Mouse (Mus musculus): ENCODE measurements around the gene Camk2g.

Gene Camk2g

DNA sequence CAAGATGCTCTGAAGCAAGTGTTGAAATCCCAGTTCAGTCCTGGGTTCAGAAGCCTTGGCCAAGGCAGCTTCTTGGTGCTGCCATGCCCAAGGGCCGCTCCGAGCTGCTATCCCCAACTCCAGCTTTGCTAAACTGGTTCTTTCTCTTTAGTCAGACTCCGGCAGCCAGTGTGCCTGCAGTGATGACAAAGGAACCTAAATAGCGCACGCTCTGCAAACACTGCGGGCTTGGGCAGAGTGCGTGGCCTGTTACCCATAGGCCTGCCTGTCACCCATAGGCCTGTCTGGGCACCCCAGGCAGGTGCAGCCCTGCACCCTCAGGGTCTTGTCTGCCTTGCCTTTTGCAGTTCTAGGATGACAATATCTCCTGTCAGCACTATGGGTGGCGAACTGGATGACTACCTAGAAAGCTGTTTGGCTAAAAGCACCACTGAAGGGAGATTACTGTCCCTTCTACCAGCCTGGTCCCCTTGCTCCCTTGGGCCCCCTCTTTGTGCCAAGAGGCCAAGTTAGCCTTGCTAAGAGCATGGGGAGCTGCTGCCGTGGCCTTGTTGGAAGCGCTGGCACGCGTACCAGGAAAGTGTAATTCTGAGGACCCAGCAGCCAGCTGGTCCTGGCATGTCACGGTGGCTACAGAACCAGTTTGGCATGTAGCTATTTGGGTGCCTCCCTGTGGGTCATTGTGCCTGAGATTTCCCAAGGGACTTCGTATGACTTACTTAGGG lies 12.4 kb upstream of the Camk2g start:
- DNase-seq: no peak

DNA sequence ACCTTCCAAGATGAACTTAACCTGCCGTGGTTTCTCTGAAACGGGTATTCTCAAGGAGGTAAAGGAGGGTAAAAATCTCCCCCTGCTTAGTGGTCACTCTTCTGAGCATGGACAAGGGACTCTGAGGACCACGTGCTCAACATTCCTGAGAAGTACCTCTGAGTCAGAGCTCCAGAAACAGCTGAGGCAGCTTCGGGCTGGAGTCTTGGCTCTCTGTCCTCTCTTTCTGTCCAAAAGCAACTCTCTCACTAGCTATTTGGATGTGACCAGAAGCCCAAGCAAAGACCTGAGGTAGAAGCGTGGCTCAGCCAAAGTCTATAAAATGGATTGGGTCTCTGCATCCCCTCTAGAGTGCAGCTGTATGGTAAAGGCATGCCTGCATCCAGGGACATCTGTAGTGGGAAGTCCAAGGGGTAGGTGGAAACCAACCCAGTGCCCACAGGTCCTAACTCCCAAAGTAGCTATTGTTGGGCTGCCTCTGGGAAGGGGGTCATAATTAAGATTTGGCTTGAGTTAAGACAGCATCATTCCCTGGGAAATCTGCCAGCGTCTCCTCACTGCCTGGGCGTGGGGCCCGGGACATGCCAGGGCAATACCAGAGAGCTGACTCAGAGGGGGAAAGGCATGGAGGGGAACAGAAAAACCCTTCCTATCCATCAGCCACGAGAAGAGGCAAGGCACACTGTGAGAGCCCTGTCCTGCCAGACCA lies 11.2 kb upstream of the Camk2g start:
- DNase-seq: no peak

DNA sequence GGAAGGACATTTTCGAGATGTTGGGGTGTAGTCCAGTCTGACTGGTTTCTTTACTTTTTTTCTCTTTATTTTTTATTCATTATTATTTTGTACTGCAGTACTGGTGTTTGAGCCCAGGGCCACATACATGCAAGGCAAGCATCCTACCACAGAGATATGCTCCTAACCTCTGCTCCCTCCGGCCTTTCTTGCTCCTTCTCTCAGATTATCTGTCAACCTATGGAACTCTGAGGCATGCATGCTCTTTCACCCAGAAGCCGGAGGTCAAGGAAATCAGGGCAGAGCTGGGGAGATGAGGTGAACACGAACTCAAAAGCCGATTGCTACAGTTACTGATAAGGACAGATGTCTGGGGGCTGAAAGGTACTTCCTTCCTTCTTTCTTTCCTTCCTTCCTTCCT lies 10.6 kb upstream of the Camk2g start:
- no peak for DNase-seq

DNA sequence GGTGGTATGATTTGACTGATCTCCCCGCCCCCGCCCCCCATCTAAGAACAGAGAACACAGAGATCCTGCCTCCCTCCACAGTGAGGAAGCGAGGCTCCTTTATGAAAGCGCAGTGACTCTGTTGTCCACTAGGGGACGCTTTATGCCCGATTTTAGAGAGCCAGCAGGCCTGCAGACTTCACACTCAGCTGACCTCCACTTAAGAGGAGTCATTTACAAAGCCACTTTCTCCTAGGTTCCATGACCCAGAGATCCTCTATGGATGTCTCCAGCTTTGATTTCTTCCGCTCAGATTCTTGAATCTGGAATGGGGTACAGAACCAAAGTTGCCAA lies 9.7 kb upstream of the Camk2g start:
- DNase-seq: peak; percentile 65

DNA sequence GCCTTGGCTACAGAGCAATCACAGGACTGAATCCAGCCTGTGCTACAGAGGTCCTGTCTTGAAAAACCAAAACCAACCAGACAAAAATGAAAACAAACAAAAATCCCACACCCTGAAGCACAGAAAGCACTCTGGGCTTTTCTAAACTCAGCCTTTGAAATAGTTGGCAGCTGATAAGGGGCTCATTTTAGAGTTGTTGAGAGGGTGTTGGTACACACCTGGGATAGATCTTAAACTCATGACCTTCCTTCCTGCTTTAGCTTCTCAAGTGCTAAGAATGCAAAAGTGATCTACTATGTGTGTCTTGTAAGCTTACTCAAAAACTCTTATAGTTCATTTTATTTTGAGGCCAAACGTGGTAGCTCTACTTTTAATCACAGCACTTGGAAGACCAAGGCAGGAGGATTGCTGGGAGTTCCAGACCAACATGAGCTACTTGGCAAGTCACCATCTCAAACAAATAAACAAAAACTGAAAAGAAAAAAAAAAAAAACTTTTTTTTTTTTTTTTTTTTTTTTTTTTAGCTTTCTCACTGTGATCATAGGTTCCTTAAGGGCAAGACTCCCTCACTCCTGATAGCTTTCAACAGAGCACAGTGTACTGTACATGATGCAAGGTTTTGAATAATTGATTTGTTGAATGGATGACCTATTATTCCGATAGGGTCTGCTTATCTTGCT lies 9.2 kb upstream of the Camk2g start:
- DNase-seq: no peak

DNA sequence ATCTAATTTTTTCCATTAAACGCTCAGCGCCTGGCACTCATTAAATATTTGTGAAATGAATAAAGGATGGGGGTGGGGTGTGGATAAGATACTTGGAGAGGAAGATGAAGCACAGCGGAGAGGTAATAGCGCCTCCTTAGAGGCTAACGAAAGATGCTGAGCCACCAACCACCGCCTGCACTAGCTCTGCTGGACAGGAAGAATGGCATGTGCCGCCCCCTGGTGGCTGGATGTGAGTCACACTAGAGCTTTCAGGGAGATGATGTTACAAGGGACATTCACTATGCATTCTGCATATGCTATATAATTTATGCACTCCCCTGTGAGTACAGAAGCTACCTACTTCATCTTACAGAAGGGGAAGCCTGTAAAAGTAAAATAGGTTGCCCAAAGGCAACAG lies 4.9 kb upstream of the Camk2g start:
- peak; percentile 94 for DNase-seq

DNA sequence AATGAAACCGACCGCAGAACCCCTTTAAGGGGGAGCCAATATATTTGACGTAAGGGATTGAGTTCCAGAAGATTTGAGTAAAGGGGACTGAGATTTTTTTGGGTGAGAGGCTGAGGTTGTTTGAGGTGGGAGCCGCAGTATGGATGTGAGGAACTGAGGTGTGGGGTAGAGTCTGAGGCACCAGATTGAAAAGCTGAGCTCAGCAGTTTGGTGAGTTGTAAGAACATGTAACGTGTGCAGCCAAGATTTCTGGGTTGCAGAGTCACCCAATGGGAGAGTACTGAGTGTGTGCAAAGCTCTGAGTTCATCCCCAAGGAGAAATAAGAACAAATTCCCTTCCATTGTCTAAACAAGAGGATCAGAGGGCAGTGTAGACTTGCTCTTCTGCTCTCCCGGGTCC lies 4.4 kb upstream of the Camk2g start:
- no peak for DNase-seq

DNA sequence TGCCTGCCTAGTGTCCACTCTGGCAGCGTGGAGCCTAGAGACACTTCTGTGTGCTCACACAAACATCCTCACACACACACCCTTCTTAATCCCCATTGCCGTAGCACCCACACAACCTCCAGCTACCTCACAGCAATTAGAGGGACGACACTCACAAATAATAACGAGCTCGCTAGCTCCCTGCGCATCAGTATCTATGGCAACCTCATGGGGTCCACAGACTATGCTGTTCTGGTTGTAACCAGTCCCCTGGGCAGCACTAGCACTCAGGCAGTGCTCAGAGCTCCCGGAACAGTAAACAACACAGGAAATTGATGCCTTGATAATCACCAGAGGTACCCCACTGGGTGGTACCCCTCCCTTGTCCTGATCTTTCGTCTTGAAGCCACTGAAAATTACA lies 2.8 kb upstream of the Camk2g start:
- no peak for DNase-seq

DNA sequence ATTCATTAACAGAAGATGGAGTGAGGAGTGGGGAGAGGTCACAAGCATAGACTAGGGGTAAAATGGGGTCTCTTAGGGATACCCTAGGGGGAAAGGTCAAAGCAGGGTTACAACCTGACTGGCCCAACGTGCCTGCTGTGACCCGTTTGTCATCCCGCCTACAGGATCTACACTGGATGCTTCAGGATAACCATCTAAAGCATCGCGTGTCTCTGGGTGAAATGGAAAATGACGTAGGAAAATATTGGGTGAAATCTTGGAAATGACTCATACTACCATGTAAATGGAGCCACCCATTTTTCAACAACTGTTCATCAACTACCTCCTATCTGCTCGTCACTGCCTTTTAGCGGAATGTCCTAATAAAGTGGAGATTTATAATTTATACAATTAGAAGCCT lies 2.3 kb upstream of the Camk2g start:
- DNase-seq: no peak

DNA sequence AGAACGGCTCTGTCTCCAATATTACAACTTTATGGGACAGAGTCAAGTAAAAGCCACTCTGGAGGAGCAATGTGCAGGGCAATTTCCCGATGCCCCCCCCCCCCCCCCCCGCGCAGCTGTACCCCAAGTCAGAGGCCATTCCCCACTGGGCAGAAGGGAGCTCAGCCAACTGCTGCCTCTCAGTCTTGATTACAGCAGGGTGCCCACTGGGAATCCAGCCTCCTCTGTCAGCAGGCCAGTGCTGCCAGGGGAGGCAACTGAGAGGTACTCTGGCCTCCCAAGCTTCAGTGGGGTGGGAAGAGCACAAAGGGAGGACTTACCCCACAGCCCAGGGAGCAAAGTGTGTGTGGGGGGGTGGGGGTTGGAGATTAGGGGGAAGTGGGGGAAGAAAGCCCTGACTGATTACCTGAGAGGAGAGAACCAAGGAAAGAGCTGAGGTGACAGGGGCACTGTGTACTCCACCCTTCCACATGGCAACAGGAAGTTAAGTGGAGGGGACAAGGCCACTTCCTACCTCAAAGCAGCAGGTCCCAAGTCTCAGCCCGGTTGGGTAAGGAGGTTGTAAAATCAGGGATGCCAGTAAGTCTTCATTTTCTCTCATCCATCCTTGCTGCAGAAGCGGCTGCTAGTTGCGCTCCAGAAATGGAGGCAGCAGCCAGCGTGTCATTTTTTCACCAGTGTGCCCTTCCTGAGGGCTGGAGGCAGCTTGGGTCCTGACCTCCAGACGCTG lies 1.7 kb upstream of the Camk2g start:
- DNase-seq: no peak

DNA sequence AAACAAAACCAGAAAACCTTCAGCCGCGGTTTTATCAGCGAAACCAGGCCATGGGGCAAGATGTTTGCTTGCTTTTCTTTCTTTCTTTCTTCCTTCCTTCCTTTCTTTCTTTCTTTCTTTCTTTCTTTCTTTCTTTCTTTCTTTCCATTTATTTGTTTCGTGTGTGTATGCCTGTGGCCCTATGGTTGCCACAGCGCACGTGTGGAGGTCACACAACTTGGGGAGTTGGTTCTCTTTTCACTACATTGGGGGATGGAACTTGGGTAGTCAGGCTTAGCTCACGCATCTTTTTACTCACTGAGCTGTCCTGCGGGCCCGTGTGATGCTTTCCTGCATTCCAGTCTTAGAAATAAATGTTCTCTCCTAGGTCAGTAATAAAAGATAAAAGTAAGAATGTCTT lies 701 bp upstream of the Camk2g start:
- no peak for DNase-seq

DNA sequence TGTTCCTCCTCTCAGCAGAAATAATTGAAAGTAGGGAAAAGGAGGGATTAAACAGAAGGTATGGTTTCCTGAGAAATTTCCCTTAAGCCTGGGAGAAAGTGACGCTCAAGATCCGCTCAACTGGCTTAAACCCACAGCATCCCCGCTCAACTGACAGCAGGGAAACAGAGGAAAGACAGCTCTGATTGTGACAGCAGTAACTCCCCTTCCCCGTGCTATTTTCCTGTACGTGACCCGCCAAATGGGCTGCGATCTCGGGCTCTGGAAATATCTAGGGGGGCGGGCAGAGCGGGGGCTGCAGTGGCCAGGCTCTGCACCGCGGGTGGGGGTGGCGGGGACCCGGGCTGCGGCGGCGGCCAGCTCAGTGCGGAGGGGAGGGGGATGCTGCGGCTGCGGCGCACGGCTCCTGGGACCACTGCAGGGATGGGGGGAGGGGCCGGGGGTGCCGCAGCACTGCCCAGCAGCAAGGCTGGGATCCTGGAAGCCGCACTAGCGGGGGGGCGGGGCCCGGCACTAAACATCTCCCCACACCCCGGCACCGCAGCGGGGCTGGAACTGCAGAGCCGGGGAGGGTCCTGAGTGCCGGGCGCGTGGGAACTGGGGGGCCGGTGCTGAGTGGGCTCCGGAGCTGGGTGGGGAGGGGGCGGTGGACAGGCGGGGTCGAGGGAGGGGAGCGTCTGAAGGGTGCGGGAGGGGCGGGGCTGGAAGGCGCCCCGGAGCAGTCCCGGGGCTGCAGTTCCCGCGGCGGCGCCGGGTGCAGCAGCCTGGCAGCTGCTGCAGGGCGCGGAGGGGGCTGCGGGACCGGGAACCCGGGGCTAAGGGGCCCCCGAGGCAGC lies 748 bp downstream of the Camk2g start:
- DNase-seq: peak; percentile 40

DNA sequence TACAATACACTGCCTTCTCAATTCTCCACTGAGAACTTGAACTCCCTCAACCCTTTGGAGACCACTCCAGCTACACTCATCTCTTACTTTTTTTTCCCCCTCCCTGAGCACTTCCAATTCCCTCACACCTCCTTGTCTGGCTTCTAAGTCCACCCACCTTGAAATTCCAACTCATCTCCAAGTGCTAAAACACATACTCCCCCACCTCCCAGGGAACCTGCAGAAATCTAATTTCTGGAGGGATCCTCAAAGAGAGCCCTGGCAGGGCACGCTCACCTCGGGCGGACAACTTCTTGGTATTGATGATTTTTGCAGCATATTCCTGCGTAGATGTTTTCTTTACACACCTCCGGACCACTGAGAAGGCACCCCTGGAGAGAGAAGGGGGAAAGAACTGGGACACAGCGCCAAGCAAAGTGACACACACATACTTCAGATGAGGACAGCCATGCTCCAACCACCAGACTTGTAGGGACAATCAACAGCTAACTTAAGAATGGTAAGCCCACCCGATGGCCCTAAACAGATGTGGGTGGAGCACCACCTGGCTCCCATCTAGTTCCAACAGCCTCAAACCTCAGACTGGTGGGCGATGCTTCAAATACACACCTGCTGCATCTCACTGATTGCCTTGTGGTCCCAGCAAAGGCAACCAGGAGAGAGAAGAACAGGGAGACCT lies 1.5 kb downstream of the Camk2g start:
- no peak for DNase-seq

DNA sequence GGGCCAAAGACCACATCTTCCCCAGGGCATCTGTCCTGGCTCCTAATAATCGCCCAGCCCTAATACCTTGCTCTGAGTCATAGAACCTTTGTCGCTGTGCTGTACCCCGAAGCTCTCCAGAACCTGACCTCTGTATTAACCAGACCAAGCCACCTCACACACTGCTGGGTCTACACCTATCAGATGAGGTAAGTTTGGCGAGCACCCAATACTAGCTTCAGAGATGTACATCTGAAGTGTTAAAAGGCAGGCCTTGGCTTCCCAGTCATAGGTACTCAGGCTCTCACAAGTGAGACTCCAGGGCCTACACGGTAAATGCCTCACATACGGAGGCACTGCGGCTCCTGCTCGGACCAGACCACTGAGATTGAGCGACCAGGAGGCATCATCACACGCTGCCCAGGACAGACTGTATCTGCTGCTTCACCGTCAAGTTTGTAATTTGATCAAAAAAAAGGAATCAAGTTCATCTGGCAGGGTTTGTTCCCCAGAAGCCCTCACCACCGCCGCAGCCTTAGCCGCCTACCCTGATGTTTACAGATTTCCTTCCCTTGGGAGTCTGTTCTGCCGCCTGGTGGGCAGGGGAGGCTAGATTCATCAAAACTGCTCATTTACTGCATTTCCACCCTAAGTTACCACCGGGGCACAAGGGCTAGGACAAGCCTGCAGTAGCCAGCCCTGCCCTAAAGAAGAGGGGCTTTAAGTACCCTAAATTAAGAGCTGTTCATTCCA lies 2.2 kb downstream of the Camk2g start:
- no peak for DNase-seq

DNA sequence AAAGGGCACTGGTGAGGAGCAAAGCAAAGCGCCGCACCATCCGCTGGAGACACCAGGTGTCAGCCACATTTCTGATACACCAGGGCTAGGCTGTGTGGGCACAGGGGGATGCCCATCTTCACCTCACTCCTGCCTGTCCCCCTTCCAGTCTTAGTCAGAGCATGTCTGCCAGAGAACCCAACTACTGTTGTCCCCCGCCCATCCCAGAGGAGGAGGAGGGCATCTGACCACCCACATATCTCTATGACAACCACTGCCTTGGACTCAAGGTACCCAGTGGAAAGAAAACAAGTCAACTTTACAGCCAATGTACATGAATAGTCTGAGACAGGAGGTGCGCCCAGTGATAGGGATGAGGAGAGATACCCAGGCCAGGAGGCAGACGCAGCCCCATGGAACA lies 2.9 kb downstream of the Camk2g start:
- DNase-seq: no peak

DNA sequence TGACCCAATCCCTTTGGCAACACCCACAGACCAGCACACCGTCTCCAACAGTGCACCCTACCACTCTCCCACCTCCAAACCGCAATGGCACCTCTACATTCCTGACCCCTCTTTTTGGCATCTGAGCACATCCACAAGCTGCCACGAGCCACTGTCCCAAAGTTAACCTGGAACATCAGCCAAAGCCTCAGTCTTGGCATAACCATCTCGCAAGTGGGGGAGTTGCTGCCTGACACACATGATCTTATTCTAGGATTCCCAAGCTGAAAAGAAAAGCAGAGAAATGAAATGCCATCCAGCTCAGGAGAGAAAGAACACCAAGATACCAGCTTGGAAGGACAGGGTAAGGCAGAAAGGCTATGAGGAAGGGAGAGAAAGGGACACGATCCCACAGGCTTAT lies 3.4 kb downstream of the Camk2g start:
- no peak for DNase-seq

DNA sequence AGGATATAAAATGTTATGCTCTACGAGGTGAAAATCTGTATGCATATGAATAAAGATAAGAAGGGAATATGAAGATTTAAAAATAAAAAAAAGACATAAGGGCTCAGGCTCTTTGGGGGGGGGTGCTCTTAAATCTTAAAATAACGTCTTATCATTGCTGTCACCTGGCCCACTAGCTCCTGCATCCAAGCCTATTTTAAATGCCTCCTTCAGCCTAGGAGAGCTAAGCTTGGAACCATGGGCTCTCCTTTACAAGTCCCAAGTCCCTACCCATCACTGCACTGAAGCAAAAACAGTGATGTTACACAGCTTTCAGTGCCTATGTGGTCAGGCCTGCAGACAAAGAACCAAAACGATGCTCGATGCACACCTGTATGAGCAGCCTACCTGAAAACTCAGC lies 4.3 kb downstream of the Camk2g start:
- DNase-seq: no peak

DNA sequence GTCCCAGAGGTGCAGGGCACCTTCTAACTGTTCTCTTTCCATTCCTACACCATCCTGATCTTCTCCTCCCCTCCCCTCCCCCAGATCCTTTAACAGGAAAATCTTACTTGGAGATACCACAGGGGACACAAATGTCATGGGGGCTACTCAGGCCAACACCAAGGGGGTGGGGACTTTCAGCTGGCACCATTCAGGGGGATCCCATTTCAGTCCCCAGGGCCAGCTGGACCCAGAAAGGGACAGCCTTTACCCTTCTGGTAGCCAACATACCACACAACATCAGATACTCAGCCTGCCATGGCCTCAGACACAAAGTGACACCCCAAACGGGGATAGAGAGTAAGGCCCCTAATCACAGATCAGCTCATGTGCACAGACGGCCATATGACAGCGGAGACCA lies 5.7 kb downstream of the Camk2g start:
- no peak for DNase-seq

DNA sequence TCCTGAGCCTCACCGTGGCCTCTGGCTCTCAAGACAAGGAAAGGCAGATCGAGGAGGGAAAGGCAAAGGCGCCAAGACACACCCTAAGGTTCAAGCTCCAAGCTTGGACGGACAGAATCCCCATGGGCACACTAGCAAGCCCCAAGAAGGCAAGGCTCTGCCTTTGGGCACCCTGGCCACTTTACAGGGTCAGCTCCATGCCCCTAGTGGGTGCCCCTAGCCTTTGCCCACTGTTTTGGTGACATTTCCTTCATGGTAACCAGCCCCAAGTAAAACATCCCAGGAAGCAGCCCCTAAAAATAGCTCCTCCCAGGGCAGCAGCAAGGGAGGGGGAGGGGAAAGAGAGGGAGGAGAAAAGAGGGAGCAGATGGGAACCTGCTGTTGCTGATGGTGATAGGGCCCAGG lies 7.3 kb downstream of the Camk2g start:
- DNase-seq: no peak

DNA sequence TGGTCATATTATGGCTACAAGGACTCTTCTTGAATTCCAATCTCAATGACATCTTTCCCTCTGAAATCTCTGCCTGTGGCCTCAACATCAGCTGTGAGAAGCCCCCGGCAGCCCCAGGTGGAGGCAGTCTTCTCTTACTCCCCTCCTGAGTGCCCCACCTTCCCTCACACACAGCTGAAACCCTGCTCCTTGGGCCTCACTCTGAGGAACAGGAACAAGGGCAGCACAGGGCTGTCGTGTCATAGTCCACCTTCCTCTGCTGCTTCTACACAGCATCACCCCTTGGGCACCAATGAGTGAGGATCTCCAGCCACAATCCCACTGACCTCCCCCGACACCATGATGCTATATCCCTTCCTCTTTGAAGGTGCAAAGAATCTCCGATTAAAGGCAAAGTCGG lies 7.9 kb downstream of the Camk2g start:
- DNase-seq: no peak

DNA sequence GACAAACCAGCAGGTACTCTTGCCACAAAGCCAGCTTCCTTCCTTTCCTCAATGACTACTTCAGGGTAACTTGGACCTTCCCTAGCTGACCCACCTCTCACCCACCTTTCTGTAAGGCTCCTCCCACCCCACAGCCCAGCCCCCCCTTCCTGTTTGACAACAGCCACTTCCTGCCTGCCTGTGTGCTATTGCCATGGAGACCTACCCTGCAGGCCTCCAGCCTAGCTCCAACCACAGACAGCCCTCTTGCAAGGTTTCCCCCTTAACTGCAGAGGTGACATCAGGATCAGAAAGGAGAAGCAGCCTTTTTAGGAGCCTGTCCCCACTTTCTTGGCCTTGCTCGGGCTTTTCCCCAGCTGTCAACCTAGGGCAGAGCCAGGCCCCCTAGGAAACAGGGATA lies 8.7 kb downstream of the Camk2g start:
- DNase-seq: no peak

DNA sequence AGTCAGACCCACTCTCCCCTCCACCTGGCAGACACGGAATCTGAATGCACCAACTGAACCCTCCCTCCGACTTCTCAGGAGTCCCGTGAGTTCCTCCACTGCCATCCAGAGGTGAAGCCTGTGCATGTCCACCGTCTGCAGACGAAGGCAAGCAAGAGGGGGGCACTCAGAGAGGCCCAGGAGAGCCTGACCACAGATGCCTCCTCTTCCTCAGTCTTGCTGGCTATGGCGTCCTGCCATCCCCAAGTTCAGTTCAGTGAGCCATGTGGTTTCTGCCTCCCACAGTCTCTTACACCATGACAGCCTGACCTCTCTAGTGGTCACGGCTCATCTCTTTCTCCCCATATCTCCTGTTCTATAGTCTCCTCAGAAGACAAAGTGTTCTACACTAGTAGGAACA lies 9.2 kb downstream of the Camk2g start:
- no peak for DNase-seq

All from cerebellum, adult 8-10 months (tissue).